Mouse (Mus musculus) E14TG2a.4 (cell line): ENCODE data around the gene Prkce.
A peak's percentile ranks its signal among the peaks of the same experiment; 100 is the strongest.

ENCODE experiments used
- H3K27me3 ChIP-seq: 2 replicates; pipeline ENCODE4 v1.6.1; 2014; ENCODE audit warnings: low read length, control low read depth; ENCODE audit not compliant: insufficient read depth
- H3K36me3 ChIP-seq: 2 replicates; pipeline ENCODE4 v1.6.1; 2014; ENCODE audit warnings: low read length, control low read depth; ENCODE audit not compliant: insufficient read depth
- H3K4me1 ChIP-seq: replicated peaks from 2 replicates; pipeline ENCODE4 v1.6.1; 2014; ENCODE audit warnings: low read depth, low read length, control low read depth
- H3K4me3 ChIP-seq: replicated peaks from 2 replicates; pipeline ENCODE4 v1.5.1; 2014; ENCODE audit warnings: mild to moderate bottlenecking, low read length
- H3K9me3 ChIP-seq: 2 replicates; pipeline ENCODE4 v1.6.1; 2014; ENCODE audit warnings: low read length, control low read depth
- CTCF ChIP-seq: conservative IDR thresholded peaks from 2 replicates; pipeline ENCODE4 v1.5.1; 2014; ENCODE audit warnings: low read length
- NANOG ChIP-seq: IDR thresholded peaks from 2 replicates; pipeline ENCODE4 v1.6.1; 2014; ENCODE audit warnings: borderline replicate concordance, low read length, mixed read lengths
- POU5F1 ChIP-seq: IDR thresholded peaks from 2 replicates; pipeline ENCODE4 v1.6.1; 2014; ENCODE audit warnings: low read length, borderline replicate concordance

Gene Prkce

GRCm38 (mm10) chr17:86145079-86145951, 22.3 kb upstream of the Prkce start, which contains the start of gene Srbd1:
Gene Srbd1 (minus strand): TSS chr17:86145175.
- H3K9me3 ChIP-seq: no peaks in the 10 kb centered on the region
- TF ChIP-seq CTCF (no peak), POU5F1 (no peak), NANOG (no peak)
- peaks cover 25% of the 10 kb centered on the region for H3K36me3 ChIP-seq
- no peaks in the 10 kb centered on the region for H3K27me3 ChIP-seq
- H3K4me1 ChIP-seq: peaks cover 68% of the 10 kb centered on the region
- H3K4me3 ChIP-seq: peak within 1 kb of the TSS; percentile 97

- TF ChIP-seq NANOG: no peak
- no peak for TF ChIP-seq POU5F1
- TF ChIP-seq CTCF: no peak
- H3K36me3 ChIP-seq: no peaks in the 10 kb centered on the region
- H3K9me3 ChIP-seq: peaks cover 9% of the 10 kb centered on the region
- peaks cover 59% of the 10 kb centered on the region for H3K4me1 ChIP-seq
- peak overlapping the region; percentile 60 for H3K4me3 ChIP-seq
- no peaks in the 10 kb centered on the region for H3K27me3 ChIP-seq
Observed at GRCm38 (mm10) chr17:86149726-86150125, 17.9 kb upstream of the Prkce start.

- peaks cover 54% of the 10 kb centered on the region for H3K4me1 ChIP-seq
Observed at GRCm38 (mm10) chr17:86150867-86151348, 16.7 kb upstream of the Prkce start.

GRCm38 (mm10) chr17:86156999-86157398, 10.6 kb upstream of the Prkce start:
- no peak overlapping the region for H3K4me3 ChIP-seq
- H3K4me1 ChIP-seq: peaks cover 38% of the 10 kb centered on the region
- TF ChIP-seq POU5F1 (no peak), CTCF (no peak), NANOG (no peak)

More at GRCm38 (mm10) chr17:86150867-86151348, 16.7 kb upstream of the Prkce start:
- Histone ChIP-seq H3K36me3 (no peaks in the 10 kb centered on the region), H3K9me3 (peaks cover 9% of the 10 kb centered on the region), H3K27me3 (no peaks in the 10 kb centered on the region), H3K4me3 (no peak overlapping the region)
- TF ChIP-seq CTCF (no peak), NANOG (no peak), POU5F1 (no peak)

GRCm38 (mm10) chr17:86162672-86163071, 4.9 kb upstream of the Prkce start:
- no peak overlapping the region for H3K4me3 ChIP-seq
- H3K9me3 ChIP-seq: no peaks in the 10 kb centered on the region
- H3K4me1 ChIP-seq: peaks cover 45% of the 10 kb centered on the region
- no peaks in the 10 kb centered on the region for H3K36me3 ChIP-seq
- peaks cover 36% of the 10 kb centered on the region for H3K27me3 ChIP-seq
- TF ChIP-seq CTCF: no peak
- TF ChIP-seq POU5F1: no peak
- TF ChIP-seq NANOG: no peak

More at GRCm38 (mm10) chr17:86156999-86157398, 10.6 kb upstream of the Prkce start:
- H3K27me3 ChIP-seq: no peaks in the 10 kb centered on the region; the same call in 1 of the 2 replicates
- H3K36me3 ChIP-seq: no peaks in the 10 kb centered on the region
- peaks cover 9% of the 10 kb centered on the region for H3K9me3 ChIP-seq

- Histone ChIP-seq H3K4me1 (peaks cover 44% of the 10 kb centered on the region), H3K27me3 (peaks cover 54% of the 10 kb centered on the region), H3K4me3 (no peak overlapping the region), H3K36me3 (no peaks in the 10 kb centered on the region), H3K9me3 (no peaks in the 10 kb centered on the region)
- TF ChIP-seq POU5F1: no peak
- no peak for TF ChIP-seq NANOG
- no peak for TF ChIP-seq CTCF
Observed at GRCm38 (mm10) chr17:86164416-86164815, 3.2 kb upstream of the Prkce start.

- no peaks in the 10 kb centered on the region for H3K36me3 ChIP-seq
- no peak for TF ChIP-seq CTCF
- TF ChIP-seq NANOG: no peak
- TF ChIP-seq POU5F1: no peak
- H3K9me3 ChIP-seq: no peaks in the 10 kb centered on the region
- peaks cover 71% of the 10 kb centered on the region for H3K27me3 ChIP-seq
- peaks cover 32% of the 10 kb centered on the region for H3K4me1 ChIP-seq
- peak overlapping the region; percentile 84 for H3K4me3 ChIP-seq
Observed at GRCm38 (mm10) chr17:86166051-86166566, 1.5 kb upstream of the Prkce start.

GRCm38 (mm10) chr17:86166567-86167319, 842 bp upstream of the Prkce start:
- Histone ChIP-seq H3K4me1 (peaks cover 26% of the 10 kb centered on the region), H3K36me3 (no peaks in the 10 kb centered on the region)

More at GRCm38 (mm10) chr17:86166567-86167319, 842 bp upstream of the Prkce start:
- Histone ChIP-seq H3K9me3 (no peaks in the 10 kb centered on the region), H3K4me3 (peak overlapping the region; percentile 84), H3K27me3 (peaks cover 75% of the 10 kb centered on the region)
- no peak for TF ChIP-seq POU5F1
- TF ChIP-seq NANOG: no peak
- TF ChIP-seq CTCF: no peak
